Mouse (Mus musculus): ENCODE results near the gene Cdk14. TPM values are rescaled to one million over a fixed set of nuclear protein-coding genes. Genes with fewer than 3 reads are reported as not detected.

Gene Cdk14
- total and polyA plus RNA-seq, 2 experiments from 2014 or later = 53.0 to 63.9 TPM

DNA sequence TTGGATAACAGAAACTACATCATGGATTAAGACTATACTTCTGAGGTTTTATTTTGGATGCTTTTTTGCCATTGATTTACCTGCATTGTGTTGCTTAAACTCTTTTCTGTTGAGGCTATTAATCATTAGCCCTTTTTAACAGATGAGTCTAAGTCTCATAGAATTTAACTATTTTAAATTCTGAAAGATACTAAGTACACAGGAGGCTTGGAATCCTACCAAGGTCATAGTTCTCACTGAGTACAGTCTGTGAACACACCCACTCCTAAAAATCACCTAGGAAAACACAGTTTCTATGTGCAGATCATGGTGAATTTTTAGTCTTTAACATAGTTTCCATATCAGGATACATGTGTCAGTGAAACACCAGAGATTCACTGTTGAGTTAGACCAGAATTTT, 658.2 kb downstream of the Cdk14 start:
- Histone ChIP-seq H3K4me1 (ENCODE audit: insufficient read depth, low read length) (peaks cover 3% of the 10 kb centered on the region; the same call in 1 of the 2 replicates), H3K9me3 (ENCODE audit: low read length) (no peaks in the 10 kb centered on the region), H3K9ac (replicated peaks; ENCODE audit: low read length) (no peak overlapping the region), H3K27me3 (ENCODE audit: insufficient read depth, low read length) (no peaks in the 10 kb centered on the region), H3K4me2 (ENCODE audit: low read depth, low read length) (no peak overlapping the region), H3K27ac (no peak overlapping the region), H3K4me3 (ENCODE audit: low read length) (no peak overlapping the region), H3K36me3 (ENCODE audit: insufficient read depth, low read length) (no peaks in the 10 kb centered on the region)
- TF ChIP-seq CTCF (IDR thresholded peaks at IDR 0.05; ENCODE audit: low read depth) = no peak
- no peak for DNase-seq (ENCODE audit: low spot score)
- ATAC-seq = no peak

DNA sequence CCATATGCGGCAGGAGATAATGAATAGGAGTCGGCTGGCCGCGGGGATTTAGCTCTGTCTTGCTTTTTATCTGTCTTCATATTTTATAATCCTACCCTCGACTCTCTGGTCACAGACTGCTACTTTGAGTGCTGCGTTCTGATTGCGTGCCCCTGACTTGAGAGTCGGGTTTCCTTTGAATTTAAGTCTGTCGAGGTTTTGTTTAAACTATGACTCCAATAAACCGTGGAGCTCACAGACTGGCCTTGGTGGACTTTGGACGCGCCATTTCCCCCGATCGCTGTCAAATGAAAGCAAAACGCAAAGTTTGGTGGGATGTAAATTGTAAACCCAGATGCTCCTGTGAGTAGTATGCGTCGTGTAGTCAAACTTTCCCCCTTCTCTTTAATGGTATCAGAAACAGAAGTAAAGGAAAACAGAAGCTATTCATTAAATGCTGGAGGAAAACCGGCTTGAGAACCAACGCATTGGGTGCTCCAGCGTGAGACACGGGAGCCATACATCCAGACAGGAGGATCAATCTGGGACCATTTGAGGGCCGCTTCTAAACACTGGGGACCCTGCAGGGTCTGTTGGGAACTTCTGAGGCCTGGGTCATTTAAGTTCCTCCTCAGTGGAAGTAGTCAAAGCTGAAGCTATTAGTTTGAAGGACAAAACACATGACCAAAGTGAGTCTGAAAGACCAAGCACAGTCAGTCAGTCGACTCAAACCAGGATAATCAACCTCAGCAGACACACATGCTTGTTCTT, 661.6 kb downstream of the Cdk14 start:
- WGBS = 1% methylated on average over 23 of the region's 23 CpGs
- no peak for TF ChIP-seq CTCF (IDR thresholded peaks at IDR 0.05; ENCODE audit: low read depth)
- Histone ChIP-seq H3K27ac (peak overlapping the region; percentile 90), H3K27me3 (ENCODE audit: insufficient read depth, low read length) (no peaks in the 10 kb centered on the region), H3K4me1 (ENCODE audit: insufficient read depth, low read length) (peaks cover 3% of the 10 kb centered on the region; the same call in 1 of the 2 replicates), H3K36me3 (ENCODE audit: insufficient read depth, low read length) (no peaks in the 10 kb centered on the region), H3K4me3 (ENCODE audit: low read length) (peak overlapping the region; percentile 91), H3K4me2 (ENCODE audit: low read depth, low read length) (peak overlapping the region; percentile 96), H3K9ac (replicated peaks; ENCODE audit: low read length) (peak overlapping the region; percentile 79), H3K9me3 (ENCODE audit: low read length) (no peaks in the 10 kb centered on the region)
- no peak; the same call in 1 of the 2 replicates for ATAC-seq
- peak; percentile 25 for DNase-seq (ENCODE audit: low spot score)

GRCm38 (mm10) chr5:4757902-4758301, 662.2 kb downstream of the Cdk14 start, which contains the start of gene Fzd1:
Gene Fzd1, minus strand, starts transcription at chr5:4758035.
- TF ChIP-seq CTCF (IDR thresholded peaks at IDR 0.05; ENCODE audit: low read depth) = peak; percentile 56
- Histone ChIP-seq H3K36me3 (ENCODE audit: insufficient read depth, low read length) (no peaks in the 10 kb centered on the region), H3K4me2 (ENCODE audit: low read depth, low read length) (peak within 1 kb of the TSS; percentile 96), H3K9me3 (ENCODE audit: low read length) (no peaks in the 10 kb centered on the region), H3K27me3 (ENCODE audit: insufficient read depth, low read length) (no peaks in the 10 kb centered on the region), H3K4me1 (ENCODE audit: insufficient read depth, low read length) (peaks cover 3% of the 10 kb centered on the region; the same call in 1 of the 2 replicates), H3K4me3 (ENCODE audit: low read length) (peak within 1 kb of the TSS; percentile 91), H3K9ac (replicated peaks; ENCODE audit: low read length) (peak within 1 kb of the TSS; percentile 79), H3K27ac (peak within 1 kb of the TSS; percentile 90)
- ATAC-seq = peak; percentile 97
- under 1% methylated on average over 28 of the region's 33 CpGs for WGBS
- peak; percentile 97 for DNase-seq (ENCODE audit: low spot score)

GRCm38 (mm10) chr5:4756871-4757711, 663.0 kb downstream of the Cdk14 start:
- ATAC-seq (peak; percentile 41), DNase-seq (ENCODE audit: low spot score) (peak; percentile 66)
- Histone ChIP-seq H3K9ac (replicated peaks; ENCODE audit: low read length) (peak overlapping the region; percentile 79), H3K27ac (peak overlapping the region; percentile 90), H3K36me3 (ENCODE audit: insufficient read depth, low read length) (no peaks in the 10 kb centered on the region), H3K9me3 (ENCODE audit: low read length) (no peaks in the 10 kb centered on the region), H3K4me2 (ENCODE audit: low read depth, low read length) (peak overlapping the region; percentile 96), H3K4me3 (ENCODE audit: low read length) (peak overlapping the region; percentile 91), H3K27me3 (ENCODE audit: insufficient read depth, low read length) (no peaks in the 10 kb centered on the region), H3K4me1 (ENCODE audit: insufficient read depth, low read length) (peaks cover 3% of the 10 kb centered on the region; the same call in 1 of the 2 replicates)
- under 1% methylated on average over 72 of the region's 80 CpGs for WGBS
- TF ChIP-seq CTCF (IDR thresholded peaks at IDR 0.05; ENCODE audit: low read depth) = peak; percentile 16; the same call in 1 of the 2 replicates

- Histone ChIP-seq H3K9me3 (ENCODE audit: low read length) (no peaks in the 10 kb centered on the region), H3K36me3 (ENCODE audit: insufficient read depth, low read length) (no peaks in the 10 kb centered on the region), H3K4me3 (ENCODE audit: low read length) (peak overlapping the region; percentile 91), H3K4me2 (ENCODE audit: low read depth, low read length) (peak overlapping the region; percentile 96), H3K27me3 (ENCODE audit: insufficient read depth, low read length) (no peaks in the 10 kb centered on the region), H3K27ac (peak overlapping the region; percentile 90; the same call in 1 of the 2 replicates), H3K9ac (replicated peaks; ENCODE audit: low read length) (peak overlapping the region; percentile 79), H3K4me1 (ENCODE audit: insufficient read depth, low read length) (peaks cover 3% of the 10 kb centered on the region; the same call in 1 of the 2 replicates)
- WGBS = 2% methylated on average over 43 of the region's 43 CpGs
- ATAC-seq = peak; percentile 1; the same call in 1 of the 2 replicates
- DNase-seq (ENCODE audit: low spot score) = peak; percentile 73
- peak; percentile 46 for TF ChIP-seq CTCF (IDR thresholded peaks at IDR 0.05; ENCODE audit: low read depth)
These were observed 664.0 kb downstream of the Cdk14 start for GRCm38 (mm10) chr5:4756001-4756681.

DNA sequence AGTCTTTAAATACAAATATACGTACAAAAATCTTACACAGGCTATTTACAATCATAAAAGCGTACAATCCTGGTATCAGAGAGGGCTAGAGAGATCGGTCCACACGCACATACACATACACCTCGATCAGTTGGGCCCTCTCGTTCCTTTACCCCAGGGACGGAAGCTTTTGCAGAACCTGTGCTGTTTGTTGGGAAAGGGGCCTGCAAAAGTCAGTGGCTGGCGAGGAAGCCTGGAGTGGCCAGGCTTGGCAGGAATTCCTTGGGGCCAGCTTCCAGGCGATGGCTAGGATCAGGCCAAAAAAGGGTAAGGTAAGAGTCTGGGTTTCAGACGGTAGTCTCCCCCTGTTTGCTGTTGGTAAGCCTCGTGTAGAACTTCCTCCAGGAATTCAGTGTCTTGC, 664.8 kb downstream of the Cdk14 start:
- peak overlapping the region; percentile 96 for H3K4me2 ChIP-seq (ENCODE audit: low read depth, low read length)
- TF ChIP-seq CTCF (IDR thresholded peaks at IDR 0.05; ENCODE audit: low read depth) = no peak
- WGBS = 32% methylated on average over 11 of the region's 11 CpGs
- peak overlapping the region; percentile 79; the same call in 1 of the 2 replicates for H3K9ac ChIP-seq (replicated peaks; ENCODE audit: low read length)
- H3K4me3 ChIP-seq (ENCODE audit: low read length) = peak overlapping the region; percentile 91
- no peaks in the 10 kb centered on the region for H3K9me3 ChIP-seq (ENCODE audit: low read length)
- ATAC-seq (no peak), DNase-seq (ENCODE audit: low spot score) (no peak)
- no peaks in the 10 kb centered on the region for H3K27me3 ChIP-seq (ENCODE audit: insufficient read depth, low read length)
- H3K36me3 ChIP-seq (ENCODE audit: insufficient read depth, low read length) = no peaks in the 10 kb centered on the region
- peaks cover 3% of the 10 kb centered on the region; the same call in 1 of the 2 replicates for H3K4me1 ChIP-seq (ENCODE audit: insufficient read depth, low read length)
- H3K27ac ChIP-seq = no peak overlapping the region
